In genomic region chr2:156996576-156996975, GRCm38 (mm10) we compare ENCODE assay signal across 10 mouse cellular contexts. TPM values are rescaled to one million over a fixed set of nuclear protein-coding genes. Genes with fewer than 3 reads are reported as not detected.
DNase-seq lines count a peak whose midpoint lies in the region; ATAC-seq and TF ChIP-seq lines count a peak whose summit lies in the region.
"Had no signal": no experiment of that assay in that cellular context is flagged by ENCODE, and none has a peak within 500 bp of the region (broad histone marks: within the 10 kb centered on the region; RNA-seq: fewer than 3 reads in every experiment).

No protein-coding gene starts in this region.

- ATAC-seq in lung, postnatal 0 days, result no peak

- intact Hi-C loops in heart, postnatal 36 days (cut with DNase I), result loop anchor here (1.0 to 2.0 kb wide), 2 partner anchors 91 to 124 kb away; no protein-coding TSS in a partner anchor

- peak; percentile 41 for DNase-seq in heart, postnatal 4 days
- no peak for DNase-seq in heart, postnatal 36 days
- DNase-seq in 416B (ENCODE audit: low read depth), result peak; percentile 60
- peak; percentile 81 for DNase-seq in cerebellum, postnatal 14 days
- peak; percentile 70 for DNase-seq in lung, postnatal 0 days (ENCODE audit: low spot score)
- DNase-seq in thymus, postnatal 25 days, result peak; percentile 53
- no peak for DNase-seq in urinary bladder, postnatal 14 days (ENCODE audit: low spot score)

- H3K36me3 ChIP-seq in E14TG2a.4 (ENCODE audit: insufficient read depth, low read length), result peaks cover 75% of the 10 kb centered on the region
- no peaks in the 10 kb centered on the region for H3K36me3 ChIP-seq in lung, postnatal 0 days (ENCODE audit: insufficient read depth, low read length)

- peak; percentile 29 for TF ChIP-seq CTCF in E14TG2a.4 (conservative IDR thresholded peaks at IDR 0.05; ENCODE audit: low read length)
- TF ChIP-seq CTCF in lung, postnatal 0 days (IDR thresholded peaks at IDR 0.05), result peak; percentile 81

- no peaks in the 10 kb centered on the region for H3K4me1 ChIP-seq in E14TG2a.4 (replicated peaks; ENCODE audit: low read depth, low read length)
- no peaks in the 10 kb centered on the region for H3K4me1 ChIP-seq in lung, postnatal 0 days (ENCODE audit: insufficient read depth, low read depth, low read length)
- H3K4me1 ChIP-seq: embryonic facial prominence, embryonic 13.5 days; limb, embryonic 12.5 days had no signal

- 49% methylated on average over 6 of the region's 6 CpGs for WGBS in lung, postnatal 0 days

- H3K27ac ChIP-seq in lung, postnatal 0 days (ENCODE audit: low read length), result no peak overlapping the region
- H3K27ac ChIP-seq: embryonic facial prominence, embryonic 13.5 days; limb, embryonic 12.5 days had no signal

- TF ChIP-seq EP300 in lung, postnatal 0 days (IDR thresholded peaks at IDR 0.05), result no peak

- H3K4me2 ChIP-seq in lung, postnatal 0 days (replicated peaks; ENCODE audit: low read depth, low read length), result no peak overlapping the region
- H3K4me2 ChIP-seq: embryonic facial prominence, embryonic 13.5 days; limb, embryonic 12.5 days had no signal

- no peak overlapping the region for H3K4me3 ChIP-seq in E14TG2a.4 (replicated peaks; ENCODE audit: low read length)
- H3K4me3 ChIP-seq in lung, postnatal 0 days (ENCODE audit: low read depth, low read length), result no peak overlapping the region
- H3K4me3 ChIP-seq: embryonic facial prominence, embryonic 13.5 days; limb, embryonic 12.5 days had no signal

- 0 out of 2 replicates have a peak, but pooled peaks cover under 1% of the 10 kb centered on the region for H3K27me3 ChIP-seq in E14TG2a.4 (ENCODE audit: insufficient read depth, low read length)
- no peaks in the 10 kb centered on the region for H3K27me3 ChIP-seq in lung, postnatal 0 days (replicated peaks; ENCODE audit: insufficient read depth, low read length)
- H3K27me3 ChIP-seq: embryonic facial prominence, embryonic 13.5 days; limb, embryonic 12.5 days had no signal

- H3K9ac ChIP-seq in lung, postnatal 0 days (replicated peaks; ENCODE audit: low read depth), result no peak overlapping the region
- H3K9ac ChIP-seq: embryonic facial prominence, embryonic 13.5 days; limb, embryonic 12.5 days had no signal

- no peaks in the 10 kb centered on the region for H3K9me3 ChIP-seq in E14TG2a.4 (ENCODE audit: low read length)
- H3K9me3 ChIP-seq in lung, postnatal 0 days (ENCODE audit: low read length), result no peaks in the 10 kb centered on the region
- H3K9me3 ChIP-seq: embryonic facial prominence, embryonic 13.5 days; limb, embryonic 12.5 days had no signal

RNA-seq across cellular contexts. Expression of gene Ndrg3, which starts 4.7 kb away (rescaled TPM):
- total RNA-seq in heart, postnatal 4 days (2021), result 10 to 100 TPM; 23.0 to 27.2 TPM
- 10 to 100 TPM; 20.0 to 24.9 TPM for total RNA-seq in heart, postnatal 36 days (2021)
- polyA plus RNA-seq in lung, postnatal 0 days (2015; fragmentation: Nextera tagmentation; extraction: Ambion mirVana), result 22.8 and 25.4 TPM in 2 replicates

RNA-seq across cellular contexts. Expression of gene Dsn1, which starts 10.4 kb away (rescaled TPM):
- total RNA-seq in heart, postnatal 4 days (2021), result 10 to 100 TPM; 21.5 to 24.3 TPM
- total RNA-seq in heart, postnatal 36 days (2021), result 1 to 10 TPM; 1.6 to 2.2 TPM
- 7.2 and 9.5 TPM in 2 replicates for polyA plus RNA-seq in lung, postnatal 0 days (2015; fragmentation: Nextera tagmentation; extraction: Ambion mirVana)

Comparison
In these comparisons a context has a peak if more than half of its experiments do, and no peak if none do; other contexts are left out.
1. DNase-seq: peak in heart, postnatal 4 days (single experiment), 416B (single experiment), cerebellum, postnatal 14 days (2 of 2), lung, postnatal 0 days (single experiment) and thymus, postnatal 25 days (single experiment); none in heart, postnatal 36 days (0 of 2) and urinary bladder, postnatal 14 days (single experiment).
2. RNA of gene Dsn1, which starts 10.4 kb away (total RNA-seq): 21.5 to 24.3 TPM in heart, postnatal 4 days; 1.6 to 2.2 TPM in heart, postnatal 36 days; every median in the first group is over 4 times any median in the second.